Mouse (Mus musculus): ENCODE data around the gene Rapgef3.

DNA sequence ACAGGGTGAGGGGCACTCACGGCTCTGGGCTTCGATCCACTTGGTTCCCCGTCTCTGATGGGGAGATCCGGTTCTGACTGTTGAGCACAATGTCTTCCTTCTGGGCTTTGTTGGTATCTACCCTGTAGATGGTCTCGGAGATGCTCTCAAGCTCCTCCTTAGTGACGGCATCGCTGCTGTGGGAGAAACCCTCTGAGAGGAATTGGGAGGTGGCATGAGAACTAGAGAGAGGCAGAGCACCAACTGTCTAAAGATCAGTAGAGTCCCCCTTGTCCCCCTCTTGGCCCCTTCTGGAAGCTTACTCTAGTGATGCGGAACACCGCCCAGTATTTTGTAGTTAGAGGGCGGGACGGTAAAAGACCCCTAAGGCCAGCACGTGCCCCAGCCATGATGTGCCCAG is 48.3 kb downstream of the Rapgef3 start:
- no peak for TF ChIP-seq CTCF (IDR thresholded peaks at IDR 0.05; ENCODE audit: extremely low read depth, insufficient read depth, low read length)
- TF ChIP-seq POLR2A (IDR thresholded peaks at IDR 0.05; ENCODE audit: extremely low read depth, insufficient read depth, low read length) = no peak
